Mouse (Mus musculus) bone marrow, adult 2 months (tissue): ENCODE results near the gene Vmp1.

ENCODE experiments used
- CTCF ChIP-seq: fragments of 200-500 bp; IDR thresholded peaks from 2 replicates; pipeline ENCODE4 v1.5.1; 2011; ENCODE audit warnings: low read length, control low read depth; ENCODE audit not compliant: control insufficient read depth, insufficient read depth
- POLR2A ChIP-seq: fragments of 200-500 bp; IDR thresholded peaks from 2 replicates; pipeline ENCODE4 v1.6.1; 2011; ENCODE audit warnings: low read depth, mild to moderate bottlenecking, control low read depth, low read length, borderline replicate concordance; ENCODE audit not compliant: control insufficient read depth

DNA sequence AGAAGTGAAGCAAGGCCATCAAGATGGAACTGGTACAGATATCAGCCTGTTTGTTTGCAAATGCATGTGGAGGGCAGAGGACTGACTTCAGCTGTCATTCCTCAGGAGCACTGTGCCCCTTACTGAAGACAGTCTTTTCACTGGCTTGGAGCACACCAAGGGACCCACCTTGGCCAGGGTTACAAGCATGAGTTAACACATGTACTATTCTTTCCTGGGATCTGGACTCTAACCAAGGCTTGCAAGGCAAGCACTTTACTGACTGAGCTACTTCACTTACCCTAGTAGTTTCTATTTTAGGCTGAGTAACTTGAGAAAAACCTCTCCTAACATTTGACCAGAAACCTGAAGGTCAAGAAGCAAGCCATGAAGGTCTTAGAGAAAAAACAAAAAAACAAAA lies 31.0 kb upstream of the Vmp1 start:
- no peak for TF ChIP-seq POLR2A
- no peak for TF ChIP-seq CTCF
